Mouse (Mus musculus): Measurements from ENCODE around the gene Myom3. TPM values are rescaled to one million over a fixed set of nuclear protein-coding genes. Genes with fewer than 3 reads are reported as not detected.

Gene Myom3
- polyA plus RNA-seq, 1 experiment from 2014 or later, result 0.66 TPM

DNA sequence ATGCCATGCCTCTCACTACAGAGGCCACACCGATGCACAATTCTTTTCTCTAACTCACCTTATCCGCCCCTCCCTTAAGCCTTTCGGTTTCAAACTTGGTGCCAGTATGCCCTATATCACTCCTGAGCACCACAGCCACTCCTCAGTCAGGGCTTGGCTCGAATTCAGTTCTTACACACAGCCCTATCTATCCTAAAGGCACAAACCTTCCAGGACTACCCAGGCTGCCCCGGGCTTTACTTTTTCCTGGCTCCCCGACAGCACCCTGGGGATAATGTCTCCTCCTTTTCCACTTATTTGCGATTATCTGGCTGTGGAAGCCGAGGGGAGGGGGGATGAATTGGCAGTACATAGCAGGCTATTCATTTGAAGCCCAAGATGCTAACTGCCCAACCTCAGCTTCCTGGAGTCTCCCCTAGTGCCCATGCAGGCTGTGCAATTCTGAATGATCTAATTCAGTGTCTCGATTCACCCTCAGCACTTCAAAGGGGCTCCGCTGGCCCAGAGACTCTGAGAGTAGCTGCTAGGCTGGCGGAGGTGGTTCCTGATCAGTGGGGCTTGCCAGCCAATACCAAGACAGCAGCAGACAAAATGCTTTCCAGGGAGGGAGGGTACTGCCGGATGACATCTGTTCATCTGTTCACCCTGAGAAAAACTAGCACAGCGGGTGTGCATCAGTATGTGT, 91.0 kb downstream of the Myom3 start:
- Histone ChIP-seq H3K4me3 (ENCODE audit: low read depth, low read length) (no peak overlapping the region), H3K27ac (ENCODE audit: low read depth, low read length) (no peak overlapping the region), H3K9me3 (ENCODE audit: control insufficient read depth) (no peaks in the 10 kb centered on the region), H3K9ac (ENCODE audit: low read depth, low read length) (no peak overlapping the region), H3K4me1 (replicated peaks; ENCODE audit: control insufficient read depth, insufficient read depth, low read length) (no peaks in the 10 kb centered on the region), H3K27me3 (replicated peaks; ENCODE audit: control insufficient read depth, insufficient read depth, low read length) (no peaks in the 10 kb centered on the region), H3K4me2 (replicated peaks; ENCODE audit: low read depth) (no peak overlapping the region), H3K36me3 (ENCODE audit: control insufficient read depth, insufficient read depth) (no peaks in the 10 kb centered on the region)
- 50% methylated on average over 13 of the region's 13 CpGs for WGBS
- no peak for ATAC-seq
- TF ChIP-seq CTCF (IDR thresholded peaks at IDR 0.05; ENCODE audit: low read depth), result no peak

DNA sequence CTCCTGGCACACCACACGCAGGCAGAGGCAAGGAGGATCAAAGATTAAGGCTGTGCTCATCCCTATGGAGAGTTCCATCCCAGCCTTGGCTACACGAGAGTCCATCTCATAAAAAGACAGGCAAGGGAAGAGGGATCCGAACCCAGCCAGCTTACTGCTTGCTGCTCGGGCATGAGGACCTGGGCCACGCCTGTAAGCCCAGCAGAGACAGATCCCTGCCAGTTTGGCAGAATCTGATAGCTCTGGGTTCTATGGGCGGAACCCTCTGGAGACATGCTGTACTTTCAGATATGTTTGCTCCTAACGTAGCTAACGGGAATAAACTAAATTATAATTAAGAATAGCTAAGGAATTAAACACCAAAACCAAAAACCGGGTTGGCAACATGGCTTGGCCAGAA, 92.4 kb downstream of the Myom3 start:
- Histone ChIP-seq H3K36me3 (ENCODE audit: control insufficient read depth, insufficient read depth) (no peaks in the 10 kb centered on the region), H3K9me3 (ENCODE audit: control insufficient read depth) (no peaks in the 10 kb centered on the region), H3K27me3 (replicated peaks; ENCODE audit: control insufficient read depth, insufficient read depth, low read length) (no peaks in the 10 kb centered on the region), H3K4me2 (replicated peaks; ENCODE audit: low read depth) (no peak overlapping the region), H3K4me1 (replicated peaks; ENCODE audit: control insufficient read depth, insufficient read depth, low read length) (no peaks in the 10 kb centered on the region), H3K9ac (ENCODE audit: low read depth, low read length) (no peak overlapping the region), H3K27ac (ENCODE audit: low read depth, low read length) (no peak overlapping the region), H3K4me3 (ENCODE audit: low read depth, low read length) (no peak overlapping the region)
- no peak for TF ChIP-seq CTCF (IDR thresholded peaks at IDR 0.05; ENCODE audit: low read depth)
- 82% methylated on average over 9 of the region's 9 CpGs for WGBS
- ATAC-seq, result no peak

DNA sequence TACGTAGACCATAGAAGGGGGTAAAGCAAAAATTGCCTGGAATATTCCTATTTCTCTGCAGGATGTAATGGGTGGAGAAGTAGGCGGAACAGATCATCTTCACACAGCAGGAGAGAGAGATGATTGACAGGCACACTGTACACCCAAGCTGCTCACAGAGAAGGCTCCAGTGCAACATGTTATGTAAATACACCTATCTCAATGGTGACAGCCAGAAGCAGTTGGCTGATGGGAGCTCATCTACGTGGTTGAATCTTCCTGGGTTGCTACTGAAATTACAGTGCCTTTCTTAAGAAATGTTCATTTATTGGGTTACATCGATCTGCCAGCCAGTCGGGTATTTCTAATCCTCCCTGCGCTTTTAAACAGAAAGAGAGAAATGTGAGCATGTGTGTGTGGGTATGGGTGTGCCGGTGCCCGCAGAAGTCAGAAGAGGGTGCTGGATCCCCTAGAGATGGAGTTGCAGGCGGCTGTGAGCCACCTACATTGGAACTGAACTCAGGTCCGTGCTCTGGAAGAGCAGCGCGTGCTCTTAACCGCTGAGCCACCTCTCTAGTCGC, 94.6 kb downstream of the Myom3 start:
- 88% methylated on average over 14 of the region's 14 CpGs for WGBS
- Histone ChIP-seq H3K36me3 (ENCODE audit: control insufficient read depth, insufficient read depth) (no peaks in the 10 kb centered on the region), H3K27ac (ENCODE audit: low read depth, low read length) (no peak overlapping the region), H3K4me2 (replicated peaks; ENCODE audit: low read depth) (no peak overlapping the region), H3K4me1 (replicated peaks; ENCODE audit: control insufficient read depth, insufficient read depth, low read length) (no peaks in the 10 kb centered on the region; the same call in 1 of the 2 replicates), H3K9ac (ENCODE audit: low read depth, low read length) (no peak overlapping the region), H3K27me3 (replicated peaks; ENCODE audit: control insufficient read depth, insufficient read depth, low read length) (no peaks in the 10 kb centered on the region), H3K9me3 (ENCODE audit: control insufficient read depth) (no peaks in the 10 kb centered on the region), H3K4me3 (ENCODE audit: low read depth, low read length) (no peak overlapping the region)
- ATAC-seq, result no peak
- TF ChIP-seq CTCF (IDR thresholded peaks at IDR 0.05; ENCODE audit: low read depth), result no peak

DNA sequence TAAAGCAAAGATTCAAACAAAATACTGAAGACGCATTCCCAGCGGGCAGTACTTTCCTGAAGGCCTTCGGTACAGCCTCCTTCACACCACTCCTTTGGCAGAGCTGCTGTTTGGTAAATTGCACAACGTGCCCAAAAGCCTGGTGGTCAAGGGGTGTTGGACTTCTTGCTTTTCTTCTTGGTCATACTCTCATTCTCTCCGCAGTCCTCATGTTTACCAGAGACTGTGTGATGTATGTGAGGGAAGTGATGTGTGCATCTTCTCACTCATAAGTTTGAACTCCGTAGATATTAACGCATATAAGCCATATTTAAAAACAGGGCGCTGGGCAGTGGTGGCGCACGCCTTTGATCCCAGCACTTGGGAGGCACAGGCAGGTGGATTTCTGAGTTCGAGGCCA, 95.1 kb downstream of the Myom3 start:
- no peak overlapping the region for H3K27ac ChIP-seq (ENCODE audit: low read depth, low read length)

DNA sequence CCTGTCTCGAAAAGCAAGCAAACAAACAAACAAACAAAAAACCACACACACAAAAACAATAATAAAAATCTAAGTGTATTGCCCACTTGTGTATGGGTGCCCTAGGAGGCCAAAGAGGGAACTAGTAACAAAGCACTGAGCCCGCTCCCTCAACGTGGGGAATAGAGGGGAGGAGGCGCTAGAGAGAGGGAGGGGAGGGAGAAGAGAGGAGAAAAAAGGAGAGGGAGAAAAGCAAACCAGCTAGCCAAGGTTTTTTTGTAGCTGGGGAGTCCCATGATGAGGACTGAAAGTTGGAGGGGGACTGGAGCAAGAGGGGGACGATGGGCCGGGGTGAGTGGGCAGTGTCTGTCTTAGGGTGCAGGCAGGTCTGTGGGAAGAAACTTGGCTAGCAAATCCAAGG, 95.6 kb downstream of the Myom3 start:
- H3K4me1 ChIP-seq (replicated peaks; ENCODE audit: control insufficient read depth, insufficient read depth, low read length), result no peaks in the 10 kb centered on the region; the same call in 1 of the 2 replicates
- no peaks in the 10 kb centered on the region for H3K27me3 ChIP-seq (replicated peaks; ENCODE audit: control insufficient read depth, insufficient read depth, low read length)
- H3K9ac ChIP-seq (ENCODE audit: low read depth, low read length), result peak overlapping the region; percentile 87
- peak; percentile 41; the same call in 1 of the 2 replicates for TF ChIP-seq CTCF (IDR thresholded peaks at IDR 0.05; ENCODE audit: low read depth)
- no peak for ATAC-seq
- peaks cover 4% of the 10 kb centered on the region; the same call in 1 of the 2 replicates for H3K36me3 ChIP-seq (ENCODE audit: control insufficient read depth, insufficient read depth)
- no peaks in the 10 kb centered on the region for H3K9me3 ChIP-seq (ENCODE audit: control insufficient read depth)
- H3K4me2 ChIP-seq (replicated peaks; ENCODE audit: low read depth), result peak overlapping the region; percentile 84
- peak overlapping the region; percentile 94 for H3K4me3 ChIP-seq (ENCODE audit: low read depth, low read length)
- 4% methylated on average over 6 of the region's 6 CpGs for WGBS
- H3K27ac ChIP-seq (ENCODE audit: low read depth, low read length), result peak overlapping the region; percentile 98

More for the DNA sequence above, 95.1 kb downstream of the Myom3 start:
- Histone ChIP-seq H3K4me1 (replicated peaks; ENCODE audit: control insufficient read depth, insufficient read depth, low read length) (no peaks in the 10 kb centered on the region; the same call in 1 of the 2 replicates), H3K9ac (ENCODE audit: low read depth, low read length) (no peak overlapping the region), H3K4me2 (replicated peaks; ENCODE audit: low read depth) (peak overlapping the region; percentile 84; the same call in 1 of the 2 replicates), H3K9me3 (ENCODE audit: control insufficient read depth) (no peaks in the 10 kb centered on the region), H3K4me3 (ENCODE audit: low read depth, low read length) (0 out of 2 replicates have a peak overlapping the region, but pooled peaks have one; percentile 94), H3K27me3 (replicated peaks; ENCODE audit: control insufficient read depth, insufficient read depth, low read length) (no peaks in the 10 kb centered on the region), H3K36me3 (ENCODE audit: control insufficient read depth, insufficient read depth) (peaks cover 3% of the 10 kb centered on the region; the same call in 1 of the 2 replicates)
- ATAC-seq, result no peak
- no peak for TF ChIP-seq CTCF (IDR thresholded peaks at IDR 0.05; ENCODE audit: low read depth)
- 70% methylated on average over 11 of the region's 11 CpGs for WGBS

DNA sequence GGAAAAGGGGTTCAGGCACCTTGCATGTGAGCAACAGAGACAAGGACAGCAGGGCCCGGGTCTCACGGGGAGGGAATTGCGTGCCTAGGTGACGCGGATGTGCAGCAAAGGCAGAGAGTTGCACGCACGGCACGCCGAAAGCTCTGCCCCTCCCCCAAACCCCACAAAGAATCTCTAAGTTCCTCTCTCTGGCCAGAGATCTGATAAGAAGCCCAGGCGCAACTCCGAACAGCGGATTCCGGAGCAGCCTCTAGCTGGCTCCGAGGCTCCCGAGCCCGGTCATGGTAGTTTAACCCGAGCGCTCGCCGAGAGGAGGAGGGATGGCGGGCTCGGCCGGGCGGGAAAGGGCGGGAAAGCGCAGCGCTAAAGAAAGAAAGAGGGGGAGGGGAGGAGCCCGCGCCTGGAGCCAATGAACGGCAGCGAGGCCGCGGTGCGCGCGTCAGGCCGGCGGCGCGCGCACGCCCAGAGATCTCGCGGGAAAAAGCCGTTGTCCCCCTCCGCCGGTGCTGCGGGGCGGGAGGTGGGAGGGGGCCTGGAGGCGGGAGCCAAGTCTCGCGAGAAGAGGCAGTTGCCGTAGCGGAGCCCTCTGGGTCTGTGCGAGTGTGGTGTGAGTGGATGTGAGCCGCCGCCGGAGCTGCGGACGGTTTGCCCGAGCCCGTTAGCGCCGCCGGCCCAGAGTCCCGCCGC, 96.2 kb downstream of the Myom3 start, which contains the start of gene Srsf10:
Gene Srsf10, plus strand, starts transcription at position 212 of the 687 bp plus-strand sequence.
- peak within 1 kb of the TSS; percentile 87 for H3K9ac ChIP-seq (ENCODE audit: low read depth, low read length)
- under 1% methylated on average over 61 of the region's 67 CpGs for WGBS
- TF ChIP-seq CTCF (IDR thresholded peaks at IDR 0.05; ENCODE audit: low read depth), result no peak
- H3K27ac ChIP-seq (ENCODE audit: low read depth, low read length), result peak within 1 kb of the TSS; percentile 98
- peak within 1 kb of the TSS; percentile 94 for H3K4me3 ChIP-seq (ENCODE audit: low read depth, low read length)
- ATAC-seq, result peak; percentile 98
- no peaks in the 10 kb centered on the region for H3K9me3 ChIP-seq (ENCODE audit: control insufficient read depth)
- H3K4me2 ChIP-seq (replicated peaks; ENCODE audit: low read depth), result peak within 1 kb of the TSS; percentile 84
- H3K36me3 ChIP-seq (ENCODE audit: control insufficient read depth, insufficient read depth), result peaks cover 4% of the 10 kb centered on the region; the same call in 1 of the 2 replicates
- H3K4me1 ChIP-seq (replicated peaks; ENCODE audit: control insufficient read depth, insufficient read depth, low read length), result peaks cover 3% of the 10 kb centered on the region; the same call in 1 of the 2 replicates
- no peaks in the 10 kb centered on the region for H3K27me3 ChIP-seq (replicated peaks; ENCODE audit: control insufficient read depth, insufficient read depth, low read length)

Measured in intestine, postnatal 0 days (tissue).